Mouse (Mus musculus) right cerebral cortex, adult 18-20 months (tissue): ENCODE data around the gene Psmd3.
"Not testable (repeated sequence)": the region's sequence is repeated elsewhere in the genome, so short reads cannot be mapped to it uniquely, and the experiment has no call there.

Experiments used
- DNase-seq: peaks from one replicate; pipeline ENCODE4 v3.0.0; 2022; ENCODE audit warnings: mixed read lengths

Psmd3 gene

GRCm38 (mm10) chr11:98681786-98682745, at the start of gene Psmd3:
Gene Psmd3 (plus strand): TSS chr11:98682554.
- peak; percentile 96 for DNase-seq

DNA sequence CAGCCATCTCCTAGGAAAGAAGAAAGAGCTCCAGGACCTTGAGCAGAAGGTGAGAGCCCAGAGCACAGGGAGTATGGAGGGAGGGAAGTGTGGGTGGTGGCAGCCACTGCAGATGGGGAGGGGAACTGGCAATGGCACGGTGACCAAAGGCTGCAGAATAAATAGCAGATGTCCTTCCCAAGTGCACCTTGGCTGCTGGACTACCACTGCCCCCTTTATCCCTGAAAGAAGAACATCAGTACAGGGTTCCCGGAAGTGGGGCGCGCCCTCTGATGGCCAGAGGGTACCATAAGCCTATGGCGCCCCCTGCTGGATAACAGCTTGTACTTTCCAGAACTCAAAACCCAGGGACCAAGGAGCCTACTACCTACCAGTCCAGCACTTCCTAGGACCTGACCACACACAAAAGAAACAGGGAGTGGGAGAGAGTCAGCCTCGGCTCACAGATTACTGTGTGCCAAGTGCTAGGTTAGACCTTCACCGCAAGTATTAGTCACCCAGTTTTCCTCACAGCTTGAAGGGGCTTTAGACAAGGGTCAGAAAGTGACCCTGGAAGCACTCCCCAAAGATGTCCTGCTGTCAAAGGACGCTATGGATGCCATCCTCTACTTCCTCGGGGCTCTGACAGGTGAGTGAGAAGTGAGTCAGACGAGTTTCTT, 46.9 kb upstream of the Psmd3 start:
- DNase-seq: not testable (repeated sequence)

DNA sequence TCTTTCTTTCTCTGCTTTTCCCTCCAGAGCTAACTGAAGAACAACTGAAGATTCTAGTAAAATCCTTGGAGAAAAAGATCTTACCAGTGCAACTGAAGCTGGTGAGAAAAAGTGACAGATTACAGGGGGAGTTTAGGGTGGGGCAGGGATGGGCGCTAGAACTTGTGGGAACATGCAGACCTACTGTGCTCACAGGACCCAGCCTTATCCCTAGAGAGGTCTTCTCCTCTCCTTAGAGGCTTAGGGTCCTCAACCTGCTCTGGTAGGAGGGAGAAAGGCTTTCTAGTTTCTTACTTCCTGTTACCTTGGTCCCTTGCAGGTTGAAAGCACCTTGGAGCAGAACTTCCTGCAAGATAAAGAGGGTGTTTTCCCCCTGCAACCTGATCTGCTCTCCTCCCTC, 44.9 kb upstream of the Psmd3 start:
- no peak for DNase-seq

DNA sequence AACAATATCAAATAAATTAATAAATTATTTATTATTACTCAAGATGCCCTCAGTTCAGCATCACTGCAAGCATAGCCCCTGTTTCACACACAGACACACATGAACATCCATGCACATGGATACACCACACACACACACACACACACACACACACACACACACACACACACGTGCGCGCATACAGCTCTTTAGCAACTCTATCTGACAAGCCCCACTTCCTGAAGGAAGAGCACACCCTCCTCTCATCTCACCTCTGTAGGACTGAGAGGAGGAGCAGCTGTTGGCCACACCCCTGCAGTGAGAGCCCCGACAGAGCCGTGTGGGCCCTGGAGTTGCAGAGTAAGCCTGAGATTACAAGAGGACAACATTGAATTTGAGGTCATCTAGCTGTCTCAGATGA, 42.3 kb upstream of the Psmd3 start:
- DNase-seq: no peak

GRCm38 (mm10) chr11:98644757-98645156, 37.6 kb upstream of the Psmd3 start:
- DNase-seq: no peak

GRCm38 (mm10) chr11:98645946-98646345, 36.4 kb upstream of the Psmd3 start:
- DNase-seq: no peak

GRCm38 (mm10) chr11:98646459-98646858, 35.9 kb upstream of the Psmd3 start, which contains the start of gene Gsdma2:
Gene Gsdma2 (plus strand): TSS chr11:98646759.
- DNase-seq: no peak

DNA sequence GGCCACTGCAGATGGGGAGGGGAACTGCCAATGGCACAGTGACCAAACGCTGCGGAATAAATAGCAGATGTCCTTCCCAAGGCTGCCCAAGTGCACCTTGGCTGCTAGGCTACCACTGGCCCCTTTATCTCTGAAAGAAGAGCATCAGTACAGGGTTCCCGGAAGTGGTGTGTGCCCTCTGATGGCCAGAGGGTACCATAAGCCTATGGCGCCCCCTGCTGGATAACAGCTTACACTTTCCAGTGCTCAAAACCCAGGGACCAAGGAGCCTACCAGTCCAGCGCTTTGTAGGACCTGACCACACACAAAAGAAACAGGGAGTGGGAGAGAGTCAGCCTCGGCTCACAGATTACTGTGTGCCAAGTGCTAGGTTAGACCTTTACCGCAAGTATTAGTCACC, 27.3 kb upstream of the Psmd3 start:
- DNase-seq: peak; percentile 19

DNA sequence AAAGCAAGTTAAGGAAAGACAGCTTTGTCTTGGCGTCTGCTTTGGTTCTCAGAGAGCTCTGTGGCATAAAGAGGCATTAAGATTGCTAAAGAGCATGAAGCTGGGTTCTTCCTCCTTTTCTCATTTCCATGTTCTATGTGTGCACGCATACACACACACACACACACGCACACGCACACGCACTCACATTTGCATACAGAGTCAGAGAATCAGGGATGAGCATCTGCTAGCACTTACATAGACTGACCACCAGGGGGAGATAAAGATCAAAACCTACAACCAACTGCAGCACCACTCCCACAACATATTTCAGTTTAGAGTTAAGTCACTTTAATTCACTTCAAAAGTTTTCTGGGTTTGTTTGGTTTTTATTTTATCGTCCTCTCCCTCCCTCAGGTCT, 21.8 kb upstream of the Psmd3 start:
- peak; percentile 50 for DNase-seq

GRCm38 (mm10) chr11:98664091-98664490, 18.3 kb upstream of the Psmd3 start, which contains the start of gene Gsdma:
Gene Gsdma (plus strand): TSS chr11:98664351.
- no peak for DNase-seq

DNA sequence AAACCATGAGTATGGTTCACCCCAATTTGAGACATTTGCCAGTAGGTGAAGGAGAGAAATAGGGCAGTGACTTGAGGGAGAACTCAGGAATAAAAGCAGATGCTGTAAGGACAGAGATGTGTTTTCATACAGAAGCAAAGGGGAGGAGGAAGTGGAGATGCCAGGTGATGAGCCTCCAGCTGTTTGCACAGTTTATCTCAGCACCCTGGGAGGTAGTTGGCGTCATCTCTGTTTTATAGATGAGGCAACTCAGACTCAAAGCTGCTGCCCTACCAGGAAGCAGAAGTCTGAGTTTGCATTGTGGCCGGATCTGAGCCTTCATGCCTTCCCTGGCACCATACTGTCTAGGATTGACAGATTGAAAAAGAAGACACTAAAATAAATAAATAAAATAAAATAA, 13.4 kb upstream of the Psmd3 start:
- no peak for DNase-seq

DNA sequence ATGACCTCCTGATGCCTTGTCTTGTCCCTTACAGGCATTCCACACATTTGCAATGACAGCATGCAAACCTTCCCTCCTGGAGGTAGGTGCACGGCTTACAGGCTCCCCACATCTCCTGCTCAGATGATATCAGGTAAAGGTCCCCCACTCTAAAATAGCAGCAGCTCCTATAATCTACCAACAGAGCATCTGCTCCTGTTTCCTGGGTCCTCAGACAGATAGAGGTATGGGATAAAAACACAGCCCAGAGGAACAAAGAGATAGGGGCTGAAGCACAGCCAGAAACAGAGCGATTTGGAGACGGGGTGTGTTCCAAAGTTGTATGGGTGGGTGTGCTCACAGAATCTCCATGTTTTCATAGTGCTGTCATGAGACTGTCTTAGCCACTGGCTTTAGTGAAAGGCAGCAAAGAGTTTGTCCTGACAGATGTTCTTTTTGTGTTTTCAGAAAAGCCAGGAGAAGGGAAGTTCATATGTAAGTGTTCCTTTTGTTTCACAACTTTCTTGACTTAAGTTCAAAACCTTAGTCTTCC, 11.0 kb upstream of the Psmd3 start:
- DNase-seq: no peak

DNA sequence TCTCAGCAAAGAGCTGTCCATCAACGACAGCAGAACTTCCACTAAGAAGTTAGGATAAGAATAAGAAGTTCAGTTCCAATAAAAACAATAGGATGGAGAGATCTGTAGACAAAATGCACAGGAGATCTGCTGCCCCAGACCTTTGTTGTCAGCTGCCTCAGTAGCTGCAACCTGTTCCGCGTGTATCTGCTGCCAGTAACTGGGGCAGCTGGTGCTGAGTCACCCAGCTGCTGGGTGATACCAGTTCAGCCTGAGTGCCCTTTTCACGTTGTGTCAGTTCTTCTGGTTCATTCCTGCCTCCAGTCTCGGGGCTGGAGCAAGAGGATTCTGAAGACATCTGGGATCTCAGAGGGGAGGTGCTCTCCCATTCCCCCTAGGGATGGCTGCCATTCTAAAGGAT, 10.5 kb upstream of the Psmd3 start:
- DNase-seq: no peak

- DNase-seq: no peak
These were observed 9.9 kb upstream of the Psmd3 start for GRCm38 (mm10) chr11:98672482-98672881.

- peak; percentile 56 for DNase-seq
These were observed 9.2 kb upstream of the Psmd3 start for GRCm38 (mm10) chr11:98673136-98673535.

DNA sequence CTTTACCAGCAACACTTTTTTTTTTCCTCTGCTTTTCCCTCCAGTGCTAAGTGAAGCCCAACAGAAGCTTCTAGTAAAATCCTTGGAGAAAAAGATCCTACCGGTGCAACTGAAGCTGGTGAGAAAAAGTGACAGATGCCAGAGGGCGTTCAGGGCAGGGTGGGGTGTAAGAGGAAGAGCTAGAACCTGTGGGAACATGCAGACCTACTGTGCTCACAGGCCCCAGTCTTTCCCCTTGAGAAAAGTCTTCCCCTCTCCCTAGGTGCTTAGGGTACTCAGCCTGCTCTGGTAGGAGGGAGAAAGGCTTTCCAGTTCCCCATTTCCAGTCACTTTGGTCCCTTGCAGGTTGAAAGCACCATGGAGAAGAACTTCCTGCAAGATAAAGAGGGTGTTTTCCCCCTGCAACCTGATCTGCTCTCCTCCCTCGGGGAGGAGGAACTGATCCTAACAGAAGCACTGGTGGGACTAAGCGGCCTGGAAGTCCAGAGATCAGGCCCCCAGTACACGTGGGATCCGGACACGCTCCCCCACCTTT, 6.5 kb upstream of the Psmd3 start:
- DNase-seq: no peak

DNA sequence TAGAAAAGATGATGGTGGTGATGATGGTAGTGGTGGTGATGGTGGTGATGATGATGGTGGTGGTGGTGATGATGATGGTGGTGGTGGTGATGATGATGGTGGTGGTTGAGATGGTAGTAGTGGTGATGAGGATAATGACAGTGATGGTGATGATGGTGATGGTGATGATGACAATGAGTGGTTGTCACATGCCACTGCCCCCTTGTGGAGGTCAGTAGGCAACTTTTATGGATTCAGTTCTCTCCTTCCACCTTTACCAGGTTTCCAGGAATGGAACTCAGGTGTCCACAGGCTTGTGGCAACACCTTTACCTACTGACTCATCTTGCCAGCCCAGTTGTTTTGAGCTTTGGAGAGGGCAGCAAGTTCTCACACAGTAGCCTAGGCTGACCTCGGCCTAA, 2.3 kb upstream of the Psmd3 start:
- DNase-seq: no peak

DNA sequence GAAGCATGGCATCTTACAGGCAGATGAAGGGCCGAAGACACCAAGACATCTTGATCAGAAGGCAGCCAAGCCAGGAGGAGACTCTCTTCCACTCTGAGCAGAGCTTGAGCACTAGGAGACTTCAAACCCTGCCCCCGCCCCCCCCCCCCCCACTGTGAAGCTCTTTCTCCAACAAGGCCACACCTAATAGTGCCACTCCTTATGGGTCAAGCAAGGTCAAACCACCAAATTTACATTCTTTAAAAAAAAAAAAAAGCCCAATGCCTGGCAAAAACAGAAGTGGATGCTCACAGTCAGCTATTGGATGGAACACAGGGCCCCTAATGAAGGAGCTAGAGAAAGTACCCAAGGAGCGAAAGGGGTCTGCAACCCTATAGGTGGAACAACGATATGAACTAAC, 1.8 kb upstream of the Psmd3 start:
- not testable (repeated sequence) for DNase-seq

GRCm38 (mm10) chr11:98681186-98681585, 1.2 kb upstream of the Psmd3 start:
- no peak for DNase-seq

DNA sequence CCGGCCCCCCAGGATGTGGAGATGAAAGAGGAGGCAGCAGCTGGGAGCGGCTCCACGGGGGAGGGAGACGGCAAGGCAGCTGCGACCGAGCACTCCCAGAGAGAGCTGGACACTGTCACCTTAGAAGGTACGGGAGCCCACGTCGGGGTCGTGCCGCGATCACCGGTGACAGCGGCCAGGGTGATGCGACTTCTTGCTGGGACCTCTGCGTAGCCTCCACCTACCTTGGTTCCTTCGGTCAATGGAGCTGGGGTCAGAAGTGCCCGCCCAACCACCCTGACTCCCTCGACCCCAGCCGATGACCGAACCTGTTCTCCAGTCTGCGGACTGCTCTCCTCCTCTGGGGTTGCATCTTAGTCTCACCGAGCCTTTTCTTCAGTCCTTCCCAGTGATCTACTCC, 457 bp downstream of the Psmd3 start:
- no peak for DNase-seq

- no peak for DNase-seq
These were observed 3.3 kb downstream of the Psmd3 start for GRCm38 (mm10) chr11:98685642-98686041.

DNA sequence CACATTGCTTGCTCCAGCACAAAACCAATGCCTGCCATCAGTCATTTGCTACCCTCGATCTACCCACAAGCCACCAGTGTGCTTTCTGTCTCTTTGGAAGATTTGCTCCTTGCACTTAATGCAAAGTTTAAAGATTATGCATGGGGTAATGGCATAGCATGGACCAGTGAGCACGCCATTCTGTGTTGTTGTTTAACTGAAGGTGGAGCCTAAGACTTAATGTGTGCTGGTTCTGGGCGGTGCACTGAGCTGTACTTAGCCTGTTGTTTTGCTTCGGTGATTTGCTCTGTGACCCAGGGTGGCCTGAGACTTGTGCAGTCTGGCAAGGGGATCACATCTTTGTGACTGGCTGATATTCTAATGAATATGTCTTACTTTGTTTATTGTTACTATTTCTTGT, 4.6 kb downstream of the Psmd3 start:
- DNase-seq: no peak

DNA sequence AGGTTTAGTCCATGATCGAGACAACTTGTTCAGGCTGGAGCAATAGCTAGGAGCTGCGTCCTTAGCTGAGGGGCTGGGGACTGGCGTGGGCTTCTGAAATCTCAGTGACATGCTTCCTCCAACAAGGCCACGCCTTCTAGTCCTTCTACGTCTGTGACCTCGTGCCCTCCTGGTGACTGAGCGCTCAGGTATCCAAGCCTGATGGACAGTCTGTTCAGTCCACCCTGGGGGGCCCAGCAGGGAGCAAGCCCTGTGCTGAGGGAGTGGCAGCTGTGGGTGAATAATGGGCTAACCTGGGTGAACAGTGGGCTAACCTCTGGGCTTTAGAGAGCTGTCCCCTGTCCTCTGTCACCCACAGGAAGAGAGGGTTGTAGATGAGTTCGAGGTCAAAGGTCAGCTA, 5.7 kb downstream of the Psmd3 start:
- DNase-seq: no peak

GRCm38 (mm10) chr11:98693201-98693600, 10.8 kb downstream of the Psmd3 start:
- no peak for DNase-seq
